Mouse (Mus musculus) bone marrow, adult 2 months (tissue): ENCODE data around the gene Zfp422. TPM values are rescaled to one million over a fixed set of nuclear protein-coding genes. Genes with fewer than 3 reads are reported as not detected.
A peak's percentile ranks its signal among the peaks of the same experiment; 100 is the strongest.
"Not testable (repeated sequence)": the region's sequence is repeated elsewhere in the genome, so short reads cannot be mapped to it uniquely, and the experiment has no call there.

Experiments used
- H3K27ac ChIP-seq: fragments of 200-500 bp; 2 replicates; pipeline ENCODE4 v1.5.1; 2012; ENCODE audit warnings: low read depth, mild to moderate bottlenecking, control low read depth, inconsistent platforms, low read length; ENCODE audit not compliant: control insufficient read depth, poor library complexity, insufficient read depth
- H3K4me1 ChIP-seq: fragments of 200-500 bp; 2 replicates; pipeline ENCODE4 v1.6.1; 2011; ENCODE audit warnings: low read length; ENCODE audit not compliant: control insufficient read depth, insufficient read depth
- H3K4me3 ChIP-seq: fragments of 200-500 bp; replicated peaks from 2 replicates; pipeline ENCODE3; 2011; ENCODE audit warnings: mild to moderate bottlenecking, low read depth, low read length, control low read depth; ENCODE audit not compliant: control insufficient read depth
- CTCF ChIP-seq: fragments of 200-500 bp; IDR thresholded peaks from 2 replicates; pipeline ENCODE4 v1.5.1; 2011; ENCODE audit warnings: low read length, control low read depth; ENCODE audit not compliant: control insufficient read depth, insufficient read depth
- POLR2A ChIP-seq: fragments of 200-500 bp; IDR thresholded peaks from 2 replicates; pipeline ENCODE4 v1.6.1; 2011; ENCODE audit warnings: low read depth, mild to moderate bottlenecking, control low read depth, low read length, borderline replicate concordance; ENCODE audit not compliant: control insufficient read depth
- WGBS: fragments of 180-500 bp; shearing (Covaris S2); methylation state at CpG from one replicate; pipeline ENCODE4 v1.1.7; 2018; 5-methylcytosine and 5-hydroxymethylcytosine counted together
- polyA plus RNA-seq: library from polyadenylated mRNA; stranded (reverse); fragments of >200 nt; gene quantifications from 2 replicates; pipeline ENCODE4 v1.2.4, GENCODE M21; 2011; ENCODE audit warnings: low replicate concordance; ENCODE audit not compliant: missing spikeins, insufficient read depth, insufficient read length

Zfp422 gene
- polyA plus RNA-seq, 1 experiment = 12.1 TPM

- H3K27ac ChIP-seq = no peak overlapping the region
- H3K4me1 ChIP-seq = no peaks in the 10 kb centered on the region; the same call in 1 of the 2 replicates
Measured at GRCm38 (mm10) chr6:116632129-116632528, 3.3 kb upstream of the Zfp422 start.

DNA sequence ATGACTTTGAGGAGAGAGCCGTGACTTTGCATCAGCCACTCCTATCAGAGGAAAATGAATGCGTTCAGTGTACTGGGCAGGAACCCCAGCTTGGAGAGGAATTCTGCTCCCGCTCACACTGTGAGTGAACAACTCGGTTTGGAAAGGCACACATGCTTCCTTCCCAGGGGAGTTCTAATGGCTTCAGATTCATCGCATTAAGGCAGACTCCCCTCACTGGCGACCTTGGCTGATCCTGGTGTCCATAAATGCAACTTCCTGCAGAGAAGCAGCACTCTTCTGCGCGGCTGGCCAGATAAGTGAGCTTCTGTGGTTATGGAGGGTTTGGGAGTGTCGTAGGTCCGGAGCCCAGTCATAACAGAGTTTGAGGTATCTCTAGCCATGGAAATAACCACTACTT is 967 bp upstream of the Zfp422 start:
- no peak for TF ChIP-seq CTCF
- no peak for TF ChIP-seq POLR2A
- no peak overlapping the region for H3K4me3 ChIP-seq
- H3K27ac ChIP-seq = no peak overlapping the region
- WGBS = 61% methylated on average over 10 of the region's 10 CpGs
- no peaks in the 10 kb centered on the region; the same call in 1 of the 2 replicates for H3K4me1 ChIP-seq

More at GRCm38 (mm10) chr6:116632129-116632528, 3.3 kb upstream of the Zfp422 start:
- H3K4me3 ChIP-seq = no peak overlapping the region
- TF ChIP-seq CTCF = peak; percentile 82
- no peak for TF ChIP-seq POLR2A
- WGBS = 43% methylated on average over 1 of the region's 1 CpGs

DNA sequence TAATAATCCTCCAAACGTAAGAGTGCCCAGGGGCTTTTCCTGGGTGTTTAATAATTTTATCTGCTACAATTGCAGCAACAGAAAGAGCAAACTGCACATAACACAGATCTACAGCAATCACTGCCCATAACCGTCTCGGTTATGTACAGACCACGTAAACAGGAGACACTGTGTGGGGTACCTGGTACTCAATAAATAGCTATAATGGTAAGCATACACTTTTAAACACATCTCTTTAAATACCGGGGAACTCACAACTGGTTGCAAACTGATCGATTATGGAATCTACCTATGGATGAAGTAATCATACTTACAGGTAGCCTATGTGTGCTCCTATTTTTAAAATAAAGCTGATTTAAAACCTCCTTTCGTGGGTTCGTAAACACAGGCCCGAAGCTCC is 704 bp downstream of the Zfp422 start:
- WGBS = 4% methylated on average over 9 of the region's 9 CpGs
- TF ChIP-seq POLR2A (no peak), CTCF (no peak)
- H3K27ac ChIP-seq = no peak overlapping the region

DNA sequence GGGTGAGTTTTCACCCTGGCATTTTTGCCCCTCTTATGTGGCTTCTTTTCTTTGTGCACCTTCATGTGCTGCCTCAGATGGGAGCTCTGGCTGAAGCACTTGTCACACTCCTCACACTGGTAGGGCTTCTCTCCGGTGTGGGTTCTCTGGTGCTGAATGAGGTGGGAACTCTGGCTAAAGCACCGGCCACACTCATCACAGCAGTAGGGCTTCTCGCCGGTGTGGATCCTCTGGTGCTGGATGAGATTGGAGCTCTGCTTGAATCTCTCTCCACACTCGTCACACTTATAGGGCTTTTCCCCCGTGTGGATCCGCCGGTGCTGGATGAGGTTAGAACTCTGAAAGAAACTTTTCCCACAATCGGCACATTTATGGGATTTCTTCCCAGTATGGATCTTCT is 2.4 kb downstream of the Zfp422 start:
- H3K4me1 ChIP-seq, H3K4me3 ChIP-seq, H3K27ac ChIP-seq: not testable (repeated sequence)
- 92% methylated on average over 9 of the region's 9 CpGs for whole genome bisulfite sequencing

More for the DNA sequence above, 704 bp downstream of the Zfp422 start:
- peak overlapping the region; percentile 74 for H3K4me3 ChIP-seq
- no peaks in the 10 kb centered on the region; the same call in 1 of the 2 replicates for H3K4me1 ChIP-seq

DNA sequence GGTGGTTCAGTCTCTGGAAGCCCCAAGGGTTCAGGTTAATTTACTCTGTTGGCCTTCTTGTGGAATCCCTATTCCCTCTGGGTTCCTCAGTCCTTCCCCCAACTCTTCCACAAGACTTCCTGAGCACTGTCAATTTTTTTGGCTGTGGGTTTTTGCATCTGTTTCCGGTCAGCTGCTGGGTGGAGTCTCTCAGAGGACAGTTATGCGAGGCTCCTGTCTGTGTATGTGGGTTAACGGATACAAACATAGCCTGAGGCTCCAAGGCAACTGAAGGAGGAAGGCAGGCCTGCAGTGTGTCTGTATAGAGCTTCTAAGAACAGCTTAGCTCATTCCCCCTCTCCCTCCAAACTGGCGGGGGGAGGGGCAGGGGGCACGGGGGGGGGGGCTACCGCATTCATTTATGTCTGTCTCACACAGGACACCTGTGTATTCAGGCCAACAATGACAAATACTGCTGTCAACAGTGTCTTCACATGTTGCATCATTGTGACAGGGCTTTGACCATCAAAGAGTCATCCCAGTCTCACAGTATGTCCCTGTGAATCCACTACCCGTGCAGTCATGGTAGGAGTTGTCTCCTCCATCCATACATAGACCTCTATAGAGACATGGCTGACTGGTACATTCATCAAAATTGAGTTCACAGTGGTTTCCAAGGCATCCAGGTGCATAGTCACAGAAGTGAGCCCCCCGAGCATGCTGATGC is 7.3 kb downstream of the Zfp422 start:
- 19% methylated on average over 8 of the region's 8 CpGs for WGBS
- no peak for TF ChIP-seq CTCF
- no peak for TF ChIP-seq POLR2A
- H3K4me1 ChIP-seq = peaks cover 3% of the 10 kb centered on the region
- no peak overlapping the region for H3K27ac ChIP-seq
- H3K4me3 ChIP-seq = no peak overlapping the region

DNA sequence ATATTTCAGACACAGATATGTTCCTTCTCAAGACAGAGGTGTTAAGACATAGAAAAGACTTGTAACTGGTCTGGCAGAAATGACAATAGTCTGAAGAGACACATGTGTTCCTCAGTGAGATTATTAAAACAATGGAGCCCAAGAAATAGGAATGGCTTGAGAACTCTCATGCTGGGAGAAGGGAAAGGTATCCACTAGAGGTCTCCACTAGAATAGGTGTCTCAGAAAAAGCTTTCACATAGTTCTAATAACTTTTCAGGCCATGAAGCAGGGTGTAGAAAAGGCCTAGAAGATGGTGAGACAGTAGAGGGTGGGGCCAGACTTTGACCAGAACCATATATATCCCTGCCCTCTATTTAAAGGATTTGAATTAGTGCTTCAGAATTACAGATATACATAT is 10.7 kb downstream of the Zfp422 start:
- H3K27ac ChIP-seq = no peak overlapping the region
- peaks cover 3% of the 10 kb centered on the region for H3K4me1 ChIP-seq
- no peak overlapping the region for H3K4me3 ChIP-seq
- TF ChIP-seq CTCF (no peak), POLR2A (no peak)

DNA sequence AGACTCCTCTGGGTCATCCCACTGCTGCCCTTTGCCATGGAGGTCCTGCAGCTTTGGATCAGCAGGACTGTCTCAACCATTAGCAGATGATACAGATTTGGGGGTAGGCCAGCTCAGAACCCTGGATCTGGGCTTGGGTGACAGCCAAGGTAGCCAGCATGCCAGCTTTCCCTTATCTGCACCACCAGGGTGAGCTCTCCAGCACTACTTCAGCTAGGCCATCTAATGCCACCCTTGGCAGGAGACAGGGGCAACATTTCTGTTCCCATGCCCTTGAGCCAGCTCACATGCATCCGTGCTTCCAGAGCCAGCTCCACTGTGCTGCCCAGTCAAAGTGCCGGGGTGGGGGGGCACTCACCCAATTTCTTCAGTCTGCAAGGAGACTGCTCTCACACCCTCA is 13.1 kb downstream of the Zfp422 start:
- no peak overlapping the region for H3K4me3 ChIP-seq
- WGBS = 83% methylated on average over 2 of the region's 2 CpGs
- TF ChIP-seq POLR2A (no peak), CTCF (no peak)
- H3K27ac ChIP-seq = no peak overlapping the region
- no peaks in the 10 kb centered on the region for H3K4me1 ChIP-seq

DNA sequence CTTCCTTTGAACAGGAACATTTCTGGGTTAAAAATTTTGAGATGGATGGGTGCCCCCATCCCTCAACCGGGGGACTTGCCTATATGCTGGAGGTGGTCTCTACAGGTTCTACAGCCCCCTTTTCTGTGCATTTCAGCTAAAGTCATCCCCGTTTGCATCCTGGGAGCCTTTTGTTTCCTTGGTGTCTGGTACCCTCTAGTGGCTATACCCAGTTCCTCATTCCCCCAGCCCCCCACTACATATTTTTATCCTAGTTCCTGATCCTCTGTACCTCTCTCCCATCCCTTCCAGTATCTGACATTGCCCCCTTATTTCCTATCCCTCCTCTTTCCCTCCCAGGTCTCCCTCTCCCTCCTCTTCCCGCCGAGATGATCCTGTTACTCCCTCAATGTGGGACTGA is 21.6 kb downstream of the Zfp422 start:
- H3K27ac ChIP-seq = no peak overlapping the region
- TF ChIP-seq CTCF = no peak
- TF ChIP-seq POLR2A = no peak
- no peaks in the 10 kb centered on the region for H3K4me1 ChIP-seq
- 42% methylated on average over 4 of the region's 4 CpGs for WGBS
- H3K4me3 ChIP-seq = no peak overlapping the region

GRCm38 (mm10) chr6:116600969-116601368 is 27.8 kb downstream of the Zfp422 start:
- not testable (repeated sequence) for H3K4me3 ChIP-seq, H3K4me1 ChIP-seq, H3K27ac ChIP-seq

DNA sequence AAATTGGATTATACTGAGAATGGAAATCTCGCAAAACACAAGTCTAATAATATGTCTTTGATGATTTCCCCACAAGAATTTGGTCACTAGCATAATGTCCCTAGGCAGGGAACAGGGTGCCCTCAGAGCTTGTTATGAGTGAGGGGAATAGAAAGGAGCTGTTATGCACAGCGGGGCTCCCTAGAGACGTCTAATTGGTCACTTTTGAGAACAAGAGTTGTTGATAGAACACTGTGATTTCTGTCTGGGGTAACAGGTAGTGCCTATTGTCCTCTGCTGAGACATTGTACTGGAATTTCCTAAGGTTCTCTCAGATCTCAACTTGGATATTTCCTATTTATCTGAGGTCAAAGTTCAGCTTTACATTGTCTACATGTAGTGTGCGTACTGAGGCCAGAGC is 44.7 kb downstream of the Zfp422 start, which contains the start of gene Olfr215:
TSS of gene Olfr215 (minus strand) at position 101 of the 400 bp plus-strand sequence.
- 73% methylated on average over 4 of the region's 4 CpGs for WGBS
- Histone ChIP-seq H3K4me1 (no peaks in the 10 kb centered on the region), H3K4me3 (no peak within 1 kb of the TSS), H3K27ac (no peak within 1 kb of the TSS)
- no peak for TF ChIP-seq CTCF
- no peak for TF ChIP-seq POLR2A

Other genes with a start within 250 kb of the Zfp422 start
- gene Alox5, start 167.8 kb downstream of the Zfp422 start, polyA plus RNA-seq = 16.1 and 17.9 TPM in 2 replicates
- not detected in 2 replicates for gene Olfr211, start 139.9 kb downstream of the Zfp422 start, polyA plus RNA-seq
- not detected in 2 replicates for gene Olfr212, start 122.5 kb downstream of the Zfp422 start, polyA plus RNA-seq
- gene Olfr213, start 90.5 kb downstream of the Zfp422 start, polyA plus RNA-seq = not detected in 2 replicates
- gene Gm5580, start 77.9 kb downstream of the Zfp422 start, polyA plus RNA-seq = not detected in 2 replicates
- gene Olfr214, start 74.8 kb downstream of the Zfp422 start, polyA plus RNA-seq = not detected in 2 replicates
- gene Olfr215, start 44.8 kb downstream of the Zfp422 start, polyA plus RNA-seq = not detected in 2 replicates
- 11.9 and 15.0 TPM in 2 replicates for gene Depp1, start 21.6 kb upstream of the Zfp422 start, polyA plus RNA-seq
- gene Rassf4, start 45.0 kb upstream of the Zfp422 start, polyA plus RNA-seq = 8.8 and 18.3 TPM in 2 replicates
- not detected in 2 replicates for gene Tmem72, start 87.9 kb upstream of the Zfp422 start, polyA plus RNA-seq